Mouse (Mus musculus): ENCODE measurements around the gene Calml4.

DNA sequence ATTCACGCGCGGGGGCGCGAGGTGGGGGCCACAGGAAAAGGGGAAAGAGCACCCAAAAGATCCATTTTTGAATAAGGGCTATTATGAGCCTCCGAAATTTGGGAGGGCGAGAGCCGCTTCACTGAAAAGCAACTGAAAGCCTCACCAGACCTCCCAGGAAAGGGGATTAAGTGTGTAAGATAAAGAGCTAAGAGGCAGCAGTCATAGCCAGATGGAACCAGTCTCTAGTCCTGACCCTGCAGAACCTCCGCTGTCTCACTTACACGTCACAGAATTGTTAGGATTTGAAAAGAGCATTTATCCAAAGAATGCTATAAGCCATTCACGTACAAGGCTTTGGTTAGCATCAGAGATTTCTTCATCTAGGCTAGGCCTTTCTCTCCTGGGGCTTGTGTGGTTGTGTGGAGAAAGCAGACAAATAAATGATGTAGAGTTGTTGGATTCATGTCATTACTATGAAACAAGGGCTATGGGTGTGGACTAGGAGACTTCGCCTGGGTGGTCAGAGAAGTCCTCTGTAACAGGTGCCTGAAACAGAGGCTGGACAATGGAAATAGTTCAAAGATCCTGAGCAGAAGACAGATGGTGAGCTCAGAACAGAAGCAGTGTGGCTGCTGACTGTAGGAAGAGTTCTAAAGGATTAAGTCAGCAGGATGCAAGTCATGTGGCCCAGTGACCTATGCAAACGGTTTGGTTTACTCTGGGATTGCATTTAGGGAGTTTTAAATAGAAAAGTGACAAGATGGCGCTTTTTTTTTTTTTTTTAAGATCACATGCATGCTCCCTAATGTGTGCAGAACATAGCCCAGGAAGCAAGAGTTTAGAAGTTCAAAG is 45.4 kb upstream of the Calml4 start:
- TF ChIP-seq POLR2A (IDR thresholded peaks at IDR 0.05; ENCODE audit: extremely low read depth, insufficient read depth, low read length) (no peak), CTCF (IDR thresholded peaks at IDR 0.05; ENCODE audit: low read depth, low read length) (no peak)

Data from liver, adult 2 months (tissue).